8 mouse cellular contexts compared by ENCODE assay signal in the genomic region with DNA sequence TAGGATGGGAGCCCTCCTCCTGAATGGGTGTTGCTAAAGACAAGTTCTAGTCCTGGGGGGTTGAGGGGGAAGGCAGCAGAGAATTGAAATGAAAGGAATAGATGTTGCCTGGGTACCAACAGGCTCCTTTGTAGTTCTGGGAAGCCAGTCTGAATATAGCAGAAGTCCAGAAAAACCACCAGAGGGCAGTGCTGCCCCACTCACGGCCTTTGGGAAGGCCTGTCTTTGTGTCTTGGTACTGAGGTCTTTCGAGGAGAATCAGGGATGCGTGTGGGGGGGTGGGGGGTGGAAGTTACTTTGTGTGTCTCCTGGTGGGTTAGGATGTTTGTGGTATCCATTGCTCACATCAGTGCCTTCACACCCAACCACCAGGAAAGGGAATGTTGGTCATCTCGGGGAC. TPM values are rescaled to one million over a fixed set of nuclear protein-coding genes. Genes with fewer than 3 reads are reported as not detected.
DNase-seq lines count a peak whose midpoint lies in the region; ATAC-seq lines count a peak whose summit lies in the region.

No protein-coding gene starts in this region.

- 20% methylated on average over 4 of the region's 4 CpGs for WGBS in heart, embryonic 11.5 days (ENCODE audit: insufficient replicate concordance)
- 27% methylated on average over 4 of the region's 4 CpGs for WGBS in midbrain, embryonic 10.5 days

- peak; percentile 89 for DNase-seq in heart, adult 11 months
- DNase-seq in R1 (ENCODE audit: low read depth, low spot score), result peak; percentile 82
- peak; percentile 72 to 83 for DNase-seq in cerebellum, postnatal 25 days
- DNase-seq in heart, adult 8-10 months (ENCODE audit: low spot score), result peak; percentile 63
- peak; percentile 68 to 71 for DNase-seq in layer of hippocampus, postnatal 14 days (ENCODE audit: low spot score in 2 of 2)
- peak; percentile 73 for DNase-seq in midbrain, embryonic 10.5 days (ENCODE audit: low spot score)
- peak; percentile 26 to 54 for DNase-seq in spleen, adult 18-20 months

- peaks cover 27% of the 10 kb centered on the region for H3K27me3 ChIP-seq in heart, embryonic 11.5 days (ENCODE audit: control insufficient read depth, insufficient read depth, low read length)
- peaks cover 48% of the 10 kb centered on the region for H3K27me3 ChIP-seq in midbrain, embryonic 10.5 days (ENCODE audit: low read depth, poor library complexity, severe bottlenecking)

- H3K4me3 ChIP-seq in heart, embryonic 11.5 days (ENCODE audit: low read depth, low read length), result no peak overlapping the region
- H3K4me3 ChIP-seq in midbrain, embryonic 10.5 days, result no peak overlapping the region

- no peaks in the 10 kb centered on the region for H3K36me3 ChIP-seq in heart, embryonic 11.5 days (ENCODE audit: control insufficient read depth, insufficient read depth, low read length)
- H3K36me3 ChIP-seq in midbrain, embryonic 10.5 days, result no peaks in the 10 kb centered on the region

- H3K9me3 ChIP-seq in heart, embryonic 11.5 days (replicated peaks; ENCODE audit: control insufficient read depth, low read length), result no peaks in the 10 kb centered on the region
- H3K9me3 ChIP-seq in midbrain, embryonic 10.5 days (replicated peaks), result no peaks in the 10 kb centered on the region

- H3K4me2 ChIP-seq in heart, embryonic 11.5 days, result no peak overlapping the region

- ATAC-seq in heart, embryonic 11.5 days (replicated peaks; ENCODE audit: insufficient number of reproducible peaks, low FRiP score, low TSS enrichment), result no peak

- peaks cover 3% of the 10 kb centered on the region; the same call in 1 of the 2 replicates for H3K4me1 ChIP-seq in heart, embryonic 11.5 days (ENCODE audit: control insufficient read depth, insufficient read depth, low read length)
- peaks cover 17% of the 10 kb centered on the region for H3K4me1 ChIP-seq in midbrain, embryonic 10.5 days

- H3K9ac ChIP-seq in heart, embryonic 11.5 days (ENCODE audit: low read depth, low read length), result no peak overlapping the region

- H3K27ac ChIP-seq in heart, embryonic 11.5 days (ENCODE audit: low read depth, low read length), result no peak overlapping the region
- no peak overlapping the region for H3K27ac ChIP-seq in midbrain, embryonic 10.5 days (replicated peaks)

RNA-seq across cellular contexts. Expression of a gene that starts 29.7 kb away (rescaled TPM):
- 0.34 and 0.79 TPM in 2 replicates for polyA plus RNA-seq in heart, embryonic 11.5 days (2014; fragmentation: Nextera tagmentation; extraction: Ambion mirVana)
- 1 to 10 TPM; 1.5 to 2.7 (median 1.8) TPM for total RNA-seq in heart, adult 8-10 months (2022)
- total RNA-seq in layer of hippocampus, postnatal 14 days (2021), result 10 to 100 TPM; 22.5 to 23.7 TPM
- 0.74 and 0.92 TPM in 2 replicates for polyA plus RNA-seq in midbrain, embryonic 10.5 days (2016; fragmentation: Nextera tagmentation; extraction: Ambion mirVana)

RNA-seq across cellular contexts. Expression of a gene that starts 39.8 kb away (rescaled TPM):
- polyA plus RNA-seq in heart, embryonic 11.5 days (2014; fragmentation: Nextera tagmentation; extraction: Ambion mirVana), result 367 and 380 TPM in 2 replicates
- 100 to 1,000 TPM; 642 to 707 (median 697) TPM for total RNA-seq in heart, adult 8-10 months (2022)
- total RNA-seq in layer of hippocampus, postnatal 14 days (2021), result 100 to 1,000 TPM; 186 to 192 TPM
- polyA plus RNA-seq in midbrain, embryonic 10.5 days (2016; fragmentation: Nextera tagmentation; extraction: Ambion mirVana), result 193 and 202 TPM in 2 replicates

RNA-seq across cellular contexts. Expression of a gene that starts 39.9 kb away (rescaled TPM):
- polyA plus RNA-seq in heart, embryonic 11.5 days (2014; fragmentation: Nextera tagmentation; extraction: Ambion mirVana), result 0.23 TPM in 1 of 2 replicates, not detected in the other
- not detected for total RNA-seq in heart, adult 8-10 months (2022)
- total RNA-seq in layer of hippocampus, postnatal 14 days (2021), result 1 to 10 TPM; 2.7 to 2.9 TPM
- 0.20 and 0.35 TPM in 2 replicates for polyA plus RNA-seq in midbrain, embryonic 10.5 days (2016; fragmentation: Nextera tagmentation; extraction: Ambion mirVana)

Comparison
In these comparisons a context has a peak if more than half of its experiments do, and no peak if none do; other contexts are left out.
1. RNA of a gene that starts 29.7 kb away (total RNA-seq): 22.5 to 23.7 TPM in layer of hippocampus, postnatal 14 days; 1.5 to 2.7 TPM in heart, adult 8-10 months; every median in the first group is over 4 times any median in the second.
2. Peak in every context shown above with its lines, with median percentiles within 50 percentile points of each other: DNase-seq.